Mouse (Mus musculus): ENCODE measurements around the gene Rplp0.

- TF ChIP-seq CTCF (IDR thresholded peaks at IDR 0.05; ENCODE audit: extremely low read depth, insufficient read depth, low read length) (no peak), POLR2A (IDR thresholded peaks at IDR 0.05; ENCODE audit: extremely low read depth, insufficient read depth, low read length) (no peak)
Observed at GRCm38 (mm10) chr5:115579363-115579762, 20.1 kb downstream of the Rplp0 start.
